Mouse (Mus musculus): Measurements from ENCODE around the gene Gm10718. TPM values are rescaled to one million over a fixed set of nuclear protein-coding genes. Genes with fewer than 3 reads are reported as not detected.

Gm10718 gene
- 10 to 100 TPM in 1 of 2 experiments, 1 to 10 TPM in 1; 7.5 to 24.1 TPM for polyA plus RNA-seq (2017; shearing (Covaris generic))

GRCm38 (mm10) chr9:3023312-3023984, at the start of gene Gm10718:
Gene Gm10718, plus strand, starts transcription at chr9:3023547.

GRCm38 (mm10) chr9:3000445-3000972, 22.8 kb upstream of the Gm10718 start, which contains the start of gene Gm10722:
Gene Gm10722, plus strand, starts transcription at chr9:3000922.

GRCm38 (mm10) chr9:3002794-3003396, 20.5 kb upstream of the Gm10718 start, which contains the start of gene Gm11168:
Gene Gm11168, plus strand, starts transcription at chr9:3003346.

GRCm38 (mm10) chr9:3012733-3013279, 10.5 kb upstream of the Gm10718 start, which contains the start of gene Gm10721:
Gene Gm10721, plus strand, starts transcription at chr9:3013140.

GRCm38 (mm10) chr9:3015354-3015753, 8.0 kb upstream of the Gm10718 start, which contains the start of gene Gm10720:
Gene Gm10720, plus strand, starts transcription at chr9:3015654.

GRCm38 (mm10) chr9:3017108-3017507, 6.2 kb upstream of the Gm10718 start, which contains the start of gene Gm10719:
Gene Gm10719, plus strand, starts transcription at chr9:3017408.

GRCm38 (mm10) chr9:3024912-3025467, 1.6 kb downstream of the Gm10718 start, which contains the start of gene Gm10717:
Gene Gm10717, plus strand, starts transcription at chr9:3025417.

GRCm38 (mm10) chr9:3034299-3034698, 11.0 kb downstream of the Gm10718 start, which contains the start of gene Gm17535:
Gene Gm17535, plus strand, starts transcription at chr9:3034599.

GRCm38 (mm10) chr9:3036577-3036976, 13.2 kb downstream of the Gm10718 start, which contains the start of gene Gm10715:
Gene Gm10715, plus strand, starts transcription at chr9:3036877.

Other genes with a start within 250 kb of the Gm10718 start
- 1 to 10 TPM; 1.7 to 6.8 TPM for gene Gm10722, start 22.6 kb upstream of the Gm10718 start, polyA plus RNA-seq (2017; shearing (Covaris generic))
- gene Gm11168, start 20.2 kb upstream of the Gm10718 start, polyA plus RNA-seq (2017; shearing (Covaris generic)): 10 to 100 TPM in 1 of 2 experiments, 1 to 10 TPM in 1; 9.2 to 34.6 TPM
- gene Gm10721, start 10.4 kb upstream of the Gm10718 start, polyA plus RNA-seq (2017; shearing (Covaris generic)): 1 to 10 TPM; 1.0 to 1.8 TPM
- gene Gm10720, start 7.9 kb upstream of the Gm10718 start, polyA plus RNA-seq (2017; shearing (Covaris generic)): 1 to 10 TPM in 1 of 2 experiments, under 1 TPM in 1; 0.66 to 3.4 TPM
- 10 to 100 TPM in 1 of 2 experiments, 1 to 10 TPM in 1; 9.2 to 30.3 TPM for gene Gm10719, start 6.1 kb upstream of the Gm10718 start, polyA plus RNA-seq (2017; shearing (Covaris generic))
- gene Gm10717, start 1.9 kb downstream of the Gm10718 start, polyA plus RNA-seq (2017; shearing (Covaris generic)): 10 to 100 TPM; 24.9 to 85.2 TPM
- gene Gm17535, start 11.1 kb downstream of the Gm10718 start, polyA plus RNA-seq (2017; shearing (Covaris generic)): 1 to 10 TPM; 1.5 to 2.8 TPM
- gene Gm10715, start 13.3 kb downstream of the Gm10718 start, polyA plus RNA-seq (2017; shearing (Covaris generic)): 1 to 10 TPM in 1 of 2 experiments, under 1 TPM in 1; 0.48 to 1.7 TPM

All from inflammation-experienced regulatory T-cells (primary cell).